Mouse (Mus musculus): ENCODE results near the gene Apbb2.

Apbb2 gene

GRCm38 (mm10) chr5:66602287-66602820, 16.2 kb downstream of the Apbb2 start:
- no peak for DNase-seq (ENCODE audit: extremely low read depth, low read depth)

GRCm38 (mm10) chr5:66600415-66600814, 18.2 kb downstream of the Apbb2 start:
- no peak for DNase-seq (ENCODE audit: extremely low read depth, low read depth)

- DNase-seq (ENCODE audit: extremely low read depth, low read depth), result no peak
These were observed 18.7 kb downstream of the Apbb2 start for GRCm38 (mm10) chr5:66599888-66600287.

GRCm38 (mm10) chr5:66596296-66596695, 22.3 kb downstream of the Apbb2 start:
- no peak for DNase-seq (ENCODE audit: extremely low read depth, low read depth)

GRCm38 (mm10) chr5:66594881-66595280, 23.7 kb downstream of the Apbb2 start:
- no peak for DNase-seq (ENCODE audit: extremely low read depth, low read depth)

- DNase-seq (ENCODE audit: extremely low read depth, low read depth), result no peak
These were observed 32.3 kb downstream of the Apbb2 start for GRCm38 (mm10) chr5:66586236-66586745.

- DNase-seq (ENCODE audit: extremely low read depth, low read depth), result no peak
These were observed 35.6 kb downstream of the Apbb2 start for GRCm38 (mm10) chr5:66583019-66583406.

GRCm38 (mm10) chr5:66582281-66583018, 36.1 kb downstream of the Apbb2 start:
- DNase-seq (ENCODE audit: extremely low read depth, low read depth), result no peak

GRCm38 (mm10) chr5:66579066-66579465, 39.5 kb downstream of the Apbb2 start:
- no peak for DNase-seq (ENCODE audit: extremely low read depth, low read depth)

GRCm38 (mm10) chr5:66576299-66576698, 42.3 kb downstream of the Apbb2 start:
- no peak for DNase-seq (ENCODE audit: extremely low read depth, low read depth)

- DNase-seq (ENCODE audit: extremely low read depth, low read depth), result no peak
These were observed 43.4 kb downstream of the Apbb2 start for GRCm38 (mm10) chr5:66575148-66575547.

- no peak for DNase-seq (ENCODE audit: extremely low read depth, low read depth)
These were observed 45.3 kb downstream of the Apbb2 start for GRCm38 (mm10) chr5:66573266-66573665.

- DNase-seq (ENCODE audit: extremely low read depth, low read depth), result no peak
These were observed 46.3 kb downstream of the Apbb2 start for GRCm38 (mm10) chr5:66572086-66572855.

- no peak for DNase-seq (ENCODE audit: extremely low read depth, low read depth)
These were observed 47.9 kb downstream of the Apbb2 start for GRCm38 (mm10) chr5:66570709-66571108.

GRCm38 (mm10) chr5:66569141-66569801, 49.3 kb downstream of the Apbb2 start:
- no peak for DNase-seq (ENCODE audit: extremely low read depth, low read depth)

GRCm38 (mm10) chr5:66568002-66568401, 50.6 kb downstream of the Apbb2 start:
- DNase-seq (ENCODE audit: extremely low read depth, low read depth), result no peak

GRCm38 (mm10) chr5:66567424-66567823, 51.2 kb downstream of the Apbb2 start:
- no peak for DNase-seq (ENCODE audit: extremely low read depth, low read depth)

GRCm38 (mm10) chr5:66559591-66560175, 58.9 kb downstream of the Apbb2 start:
- DNase-seq (ENCODE audit: extremely low read depth, low read depth), result no peak

GRCm38 (mm10) chr5:66558094-66558493, 60.5 kb downstream of the Apbb2 start:
- DNase-seq (ENCODE audit: extremely low read depth, low read depth), result no peak

GRCm38 (mm10) chr5:66553933-66554332, 64.7 kb downstream of the Apbb2 start:
- DNase-seq (ENCODE audit: extremely low read depth, low read depth), result no peak

GRCm38 (mm10) chr5:66552246-66552645, 66.3 kb downstream of the Apbb2 start:
- DNase-seq (ENCODE audit: extremely low read depth, low read depth), result no peak

Measured in MEL-GATA-1-ER (cell line).